In genomic region chr4:151165539-151165938, GRCm38 (mm10) we compare ENCODE assay signal across 8 mouse cellular contexts.
DNase-seq lines count a peak whose midpoint lies in the region; ATAC-seq and TF ChIP-seq lines count a peak whose summit lies in the region.

No protein-coding gene starts in this region.

- TF ChIP-seq CTCF in left cerebral cortex, adult 2 months (IDR thresholded peaks at IDR 0.05), result no peak

- H3K4me3 ChIP-seq in forebrain, embryonic 14.5 days (ENCODE audit: low read depth, low read length), result no peak overlapping the region
- H3K4me3 ChIP-seq in left cerebral cortex, adult 2 months, result no peak overlapping the region
- no peak overlapping the region for H3K4me3 ChIP-seq in neural tube, embryonic 14.5 days (ENCODE audit: low read depth, low read length)

- peaks cover 21% of the 10 kb centered on the region for H3K4me1 ChIP-seq in forebrain, embryonic 14.5 days (ENCODE audit: control insufficient read depth, insufficient read depth, low read length)
- peaks cover 17% of the 10 kb centered on the region for H3K4me1 ChIP-seq in neural tube, embryonic 14.5 days (ENCODE audit: control insufficient read depth, insufficient read depth, low read length)

- H3K9ac ChIP-seq in forebrain, embryonic 14.5 days (ENCODE audit: low read length), result no peak overlapping the region
- H3K9ac ChIP-seq in neural tube, embryonic 14.5 days (replicated peaks; ENCODE audit: low read depth, low read length), result no peak overlapping the region

- no peaks in the 10 kb centered on the region for H3K9me3 ChIP-seq in forebrain, embryonic 14.5 days (replicated peaks; ENCODE audit: control insufficient read depth, low read length)
- H3K9me3 ChIP-seq in neural tube, embryonic 14.5 days (ENCODE audit: control insufficient read depth, low read length), result no peaks in the 10 kb centered on the region

- 6% methylated on average over 10 of the region's 10 CpGs for WGBS in forebrain, embryonic 14.5 days
- 10% methylated on average over 10 of the region's 10 CpGs for WGBS in neural tube, embryonic 14.5 days

- no peak overlapping the region for H3K4me2 ChIP-seq in forebrain, embryonic 14.5 days (ENCODE audit: low read length)
- no peak overlapping the region for H3K4me2 ChIP-seq in neural tube, embryonic 14.5 days (ENCODE audit: low read depth, low read length)

- H3K36me3 ChIP-seq in forebrain, embryonic 14.5 days (ENCODE audit: control insufficient read depth, insufficient read depth, low read length), result no peaks in the 10 kb centered on the region
- H3K36me3 ChIP-seq in neural tube, embryonic 14.5 days (ENCODE audit: control insufficient read depth, insufficient read depth, low read length), result no peaks in the 10 kb centered on the region

- peak; percentile 87 for ATAC-seq in forebrain, embryonic 14.5 days
- ATAC-seq in neural tube, embryonic 14.5 days (ENCODE audit: low read depth), result peak; percentile 58; the same call in 1 of the 2 replicates

- 0 out of 2 replicates have a peak, but pooled peaks cover 14% of the 10 kb centered on the region for H3K27me3 ChIP-seq in forebrain, embryonic 14.5 days (replicated peaks; ENCODE audit: control insufficient read depth, insufficient read depth, low read length)
- H3K27me3 ChIP-seq in neural tube, embryonic 14.5 days (ENCODE audit: control insufficient read depth, insufficient read depth, low read length), result peaks cover 3% of the 10 kb centered on the region; the same call in 1 of the 2 replicates

- intact Hi-C loops in left cerebral cortex, adult 2 months (cut with DNase I), result no loop called here

- peak overlapping the region; percentile 60 for H3K27ac ChIP-seq in forebrain, embryonic 14.5 days (ENCODE audit: low read depth, low read length)
- no peak overlapping the region for H3K27ac ChIP-seq in left cerebral cortex, adult 2 months
- H3K27ac ChIP-seq in neural tube, embryonic 14.5 days (ENCODE audit: low read depth, low read length), result peak overlapping the region; percentile 34; the same call in 1 of the 2 replicates

- DNase-seq in retina, adult 2 months (ENCODE audit: low read depth, low spot score), result peak; percentile 18
- no peak for DNase-seq in retina, embryonic 14.5 days (ENCODE audit: low spot score)
- DNase-seq in forebrain, embryonic 14.5 days (ENCODE audit: low spot score), result peak; percentile 94
- peak; percentile 95 for DNase-seq in heart, postnatal 4 days
- peak; percentile 79 to 87 for DNase-seq in left cerebral cortex, adult 2 months (ENCODE audit: extremely low spot score in 1 of 2, low spot score in 2 of 2)
- peak; percentile 69 to 84 for DNase-seq in urinary bladder, postnatal 4 days (ENCODE audit: low spot score in 2 of 2)
- no peak for DNase-seq in thymus, postnatal 4 days

Comparison
In these comparisons a context has a peak if more than half of its experiments do, and no peak if none do; other contexts are left out.
1. DNase-seq: peak in retina, adult 2 months (single experiment), forebrain, embryonic 14.5 days (single experiment), heart, postnatal 4 days (single experiment), left cerebral cortex, adult 2 months (2 of 2) and urinary bladder, postnatal 4 days (2 of 2); none in retina, embryonic 14.5 days (single experiment) and thymus, postnatal 4 days (single experiment).